Mouse (Mus musculus): ENCODE measurements around the gene Nelfb.

Nelfb gene

GRCm38 (mm10) chr2:25195211-25196156, 15.8 kb downstream of the Nelfb start:
- DNase-seq = peak; percentile 87 to 88

DNA sequence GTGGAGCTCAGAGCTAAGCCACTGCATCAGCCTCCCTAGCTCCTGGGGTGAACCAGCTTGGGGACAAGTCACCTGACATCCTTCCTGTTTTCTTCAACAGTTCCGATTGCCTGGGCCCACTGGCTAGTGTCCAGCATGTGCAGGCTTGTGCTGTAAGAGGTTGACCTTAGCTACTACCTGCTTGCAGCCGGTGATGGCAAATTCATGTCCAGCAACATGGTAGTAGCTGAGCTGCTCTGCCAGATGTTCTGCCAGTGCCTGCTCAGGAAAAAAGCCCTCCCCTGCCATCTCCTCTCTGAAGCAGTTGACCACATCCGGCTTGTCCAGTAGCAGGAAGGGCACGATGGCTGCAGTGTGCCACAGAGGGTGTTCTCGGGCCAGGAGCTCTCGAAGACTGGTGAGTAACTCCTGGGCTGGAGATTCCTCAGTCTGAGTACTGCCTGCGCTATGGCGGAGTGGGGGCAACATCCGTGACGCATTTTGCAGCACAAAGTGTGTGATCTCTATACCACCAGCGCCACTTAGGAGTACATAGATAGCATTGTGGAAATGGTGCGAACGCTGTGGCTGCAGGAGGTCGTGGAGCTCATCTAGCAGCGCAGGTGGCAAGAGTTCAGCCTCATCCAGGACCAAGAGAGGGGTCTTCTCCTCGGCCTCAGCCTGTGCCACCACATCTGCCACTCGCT, 16.7 kb downstream of the Nelfb start:
- DNase-seq = peak; percentile 42 to 46

- no peak for DNase-seq
These were observed 17.3 kb downstream of the Nelfb start for GRCm38 (mm10) chr2:25194006-25194405.

DNA sequence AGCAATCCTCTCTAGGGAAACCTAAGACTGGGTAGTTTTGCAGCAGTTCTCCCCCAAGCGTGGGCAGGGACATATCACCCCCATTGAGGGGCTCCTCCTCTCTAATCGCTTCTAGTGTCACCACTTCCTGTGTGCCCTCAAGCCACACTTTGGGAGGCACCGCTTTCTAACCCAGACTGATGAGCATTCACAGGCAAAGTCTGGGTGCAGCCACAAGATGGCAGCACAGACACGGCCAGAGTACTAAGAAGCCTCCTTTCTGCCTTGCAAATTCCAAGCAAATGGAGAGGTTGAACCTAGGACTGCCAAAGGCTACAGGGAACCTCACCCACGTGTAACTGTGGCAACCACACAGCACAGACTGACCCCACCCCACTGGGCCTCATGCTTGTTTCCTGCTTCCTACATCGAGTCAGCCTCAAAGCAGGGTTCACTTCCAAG, 17.9 kb downstream of the Nelfb start:
- peak; percentile 88 to 91 for DNase-seq

DNA sequence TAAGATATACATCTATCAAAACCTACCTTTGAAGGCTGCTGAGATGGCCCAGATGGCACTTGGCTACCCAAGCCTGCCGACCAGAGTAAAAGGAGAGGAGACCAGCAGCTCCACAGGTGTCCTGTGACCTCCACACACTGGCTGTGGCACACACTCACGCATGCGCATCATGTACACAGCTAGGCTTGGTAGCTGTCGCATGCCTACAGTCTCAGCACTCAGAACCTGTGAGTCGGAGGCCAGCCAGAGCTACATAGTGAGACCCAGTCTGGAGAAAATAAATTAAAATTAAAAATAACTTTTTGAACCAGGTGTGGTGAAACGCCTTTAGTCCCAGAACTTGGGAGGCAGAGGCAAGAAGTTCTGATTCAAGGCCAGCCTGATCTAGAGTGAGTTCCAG, 23.4 kb downstream of the Nelfb start:
- DNase-seq = no peak

DNA sequence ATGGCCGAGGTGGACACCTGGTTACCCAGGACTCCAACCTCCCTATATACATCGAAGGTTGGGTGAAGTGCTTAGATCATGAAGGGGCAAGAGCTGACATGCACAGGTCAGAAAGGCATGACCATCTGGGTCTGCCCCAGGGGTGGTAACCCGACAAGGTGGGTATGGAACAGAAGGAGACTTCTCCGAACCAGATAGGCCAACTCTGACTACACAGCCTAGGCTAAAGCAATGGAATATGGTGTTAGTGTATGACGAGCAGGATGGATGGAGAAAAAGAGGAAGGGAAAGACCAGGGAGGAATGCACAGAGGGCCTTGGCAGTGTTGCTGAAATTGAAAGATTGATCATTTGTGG, 24.7 kb downstream of the Nelfb start:
- DNase-seq = no peak

- peak; percentile 68 to 72 for DNase-seq
These were observed 25.4 kb downstream of the Nelfb start for GRCm38 (mm10) chr2:25185625-25186574.

- DNase-seq = no peak
These were observed 26.8 kb downstream of the Nelfb start for GRCm38 (mm10) chr2:25184496-25184895.

DNA sequence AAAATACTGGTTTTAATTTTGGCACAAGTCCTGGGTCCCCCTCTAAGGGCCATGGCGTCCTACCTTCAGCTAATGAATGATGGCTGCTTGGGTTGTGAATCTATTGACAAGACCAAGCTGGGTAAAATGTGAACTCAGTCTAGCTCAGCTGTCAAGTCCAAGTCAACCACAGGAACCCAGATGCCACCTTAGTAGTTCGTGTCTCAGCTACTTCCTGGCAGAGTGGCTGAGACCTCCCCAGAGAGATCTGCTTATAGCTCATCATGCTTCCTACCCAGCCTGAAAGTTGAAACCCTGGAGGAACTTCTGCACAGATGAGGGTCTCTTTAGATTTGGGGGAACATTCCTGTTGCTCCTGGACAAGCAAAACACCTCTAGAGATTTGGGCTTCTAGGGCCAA, 28.0 kb downstream of the Nelfb start:
- no peak for DNase-seq

DNA sequence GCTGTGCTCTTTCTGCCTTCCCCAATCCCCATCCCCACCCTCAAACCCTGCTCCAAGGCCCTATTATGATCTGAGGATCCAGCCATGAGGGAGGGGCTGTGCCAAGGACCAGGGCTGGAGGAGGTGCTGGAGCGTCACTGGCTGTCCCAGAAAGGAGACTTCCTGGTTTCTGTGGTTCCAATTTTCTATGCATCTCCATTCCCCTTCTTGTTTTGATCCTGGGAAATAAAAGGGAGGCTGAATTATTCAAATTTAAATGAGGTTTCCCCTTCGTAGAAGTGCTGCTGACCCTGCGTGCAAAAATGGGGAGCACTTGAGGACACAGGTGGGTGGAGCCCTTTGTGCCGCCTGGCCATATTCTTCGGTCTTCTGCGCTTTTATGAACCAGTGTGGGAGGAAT, 28.6 kb downstream of the Nelfb start:
- peak in 1 of 2 experiments; percentile 38 for DNase-seq

GRCm38 (mm10) chr2:25181891-25182397, 29.3 kb downstream of the Nelfb start:
- no peak for DNase-seq

DNA sequence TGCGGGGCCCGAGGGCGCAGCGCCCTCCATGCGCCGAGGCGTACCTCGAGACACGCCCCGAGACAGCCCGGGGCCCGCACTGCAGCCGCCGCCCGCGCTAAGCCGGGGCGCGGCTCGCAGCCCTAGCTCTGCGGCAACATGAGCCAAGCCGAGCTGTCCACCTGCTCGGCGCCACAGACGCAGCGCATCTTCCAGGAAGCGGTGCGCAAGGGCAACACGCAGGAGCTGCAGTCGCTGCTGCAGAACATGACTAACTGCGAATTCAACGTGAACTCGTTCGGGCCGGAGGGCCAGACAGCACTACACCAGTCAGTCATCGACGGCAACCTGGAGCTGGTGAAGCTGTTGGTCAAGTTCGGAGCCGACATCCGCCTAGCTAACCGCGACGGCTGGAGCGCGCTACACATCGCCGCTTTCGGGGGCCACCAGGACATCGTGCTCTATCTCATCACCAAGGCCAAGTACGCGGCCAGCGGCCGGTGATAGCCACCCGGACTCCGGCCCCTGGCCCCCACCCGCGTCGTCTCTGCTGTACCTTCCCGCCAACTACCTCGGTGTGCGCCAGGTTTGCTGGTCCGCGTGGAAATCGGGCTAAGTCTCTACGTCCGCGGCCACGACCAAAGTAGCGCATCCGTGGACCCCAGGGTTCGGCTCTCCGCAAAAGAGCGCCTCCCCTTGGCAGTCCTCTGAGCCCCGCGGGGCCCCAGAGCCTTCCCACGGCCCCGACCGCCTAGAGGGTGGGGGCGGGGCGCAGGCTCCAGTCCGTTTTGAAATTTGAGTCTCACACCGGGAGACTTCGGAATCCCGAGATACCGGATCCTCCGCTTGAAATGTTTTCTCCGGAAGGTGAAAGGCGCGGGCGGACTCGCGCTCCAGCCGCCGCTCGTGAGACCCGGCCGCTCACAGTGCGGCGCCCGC, 30.1 kb downstream of the Nelfb start:
- DNase-seq = peak; percentile 63

DNA sequence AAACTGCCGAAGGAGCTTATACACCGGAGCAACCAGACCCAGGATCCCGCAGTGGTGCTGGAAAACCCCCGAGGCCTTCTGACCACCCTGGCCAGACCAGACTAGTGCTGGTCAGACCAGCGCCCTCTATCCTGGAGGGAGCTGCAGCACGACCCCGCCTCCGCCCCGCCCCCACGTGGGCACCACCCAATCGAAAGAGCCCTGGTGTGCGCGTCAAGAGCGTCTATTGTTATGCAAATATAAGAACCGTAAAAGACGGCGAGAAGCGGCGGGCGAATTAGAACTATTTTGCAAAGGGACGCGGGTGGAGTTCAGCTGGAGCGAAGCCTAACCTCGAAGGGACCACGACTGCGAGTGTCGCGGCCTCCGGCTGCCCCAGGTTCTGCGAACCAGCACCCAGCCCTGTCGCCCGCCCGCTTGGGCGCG, 30.8 kb downstream of the Nelfb start, which contains the start of gene Nrarp:
Nrarp (plus strand) TSS at position 281 of the 426 bp plus-strand sequence.
- DNase-seq = peak; percentile 96 to 97

DNA sequence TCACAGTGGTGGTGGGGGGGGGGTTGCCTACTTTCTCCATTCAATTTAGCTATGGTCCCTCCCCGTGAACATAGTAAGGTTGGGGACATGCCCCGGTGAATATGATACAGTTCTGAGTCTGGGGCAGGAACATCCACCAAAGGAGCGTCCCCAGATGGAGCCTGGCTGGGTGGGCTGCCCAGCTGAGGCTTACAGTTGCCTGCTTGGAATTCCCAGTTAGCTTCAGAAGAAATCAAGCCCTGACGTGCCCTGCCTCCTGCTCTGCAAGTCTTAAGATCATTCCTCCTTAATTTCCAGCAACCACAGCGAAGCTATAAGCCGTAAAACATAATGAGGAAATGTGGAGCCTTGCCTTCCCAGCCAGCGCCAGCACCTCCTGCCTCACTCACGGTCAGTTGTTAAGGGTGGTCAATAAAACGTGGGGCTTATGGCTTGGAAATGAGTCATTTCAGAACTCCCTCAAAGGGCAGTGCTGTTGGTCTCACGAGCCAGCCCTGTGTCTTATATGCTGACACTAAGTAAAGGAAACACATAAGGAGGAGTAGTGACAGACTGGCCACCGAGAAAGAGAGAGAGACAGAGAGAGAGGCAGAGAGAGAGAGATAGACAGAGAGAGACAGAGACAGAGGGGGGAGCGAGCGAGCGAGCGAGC, 31.6 kb downstream of the Nelfb start:
- DNase-seq = no peak

- DNase-seq = peak in 1 of 2 experiments; percentile 35
These were observed 32.9 kb downstream of the Nelfb start for GRCm38 (mm10) chr2:25178285-25178972.

DNA sequence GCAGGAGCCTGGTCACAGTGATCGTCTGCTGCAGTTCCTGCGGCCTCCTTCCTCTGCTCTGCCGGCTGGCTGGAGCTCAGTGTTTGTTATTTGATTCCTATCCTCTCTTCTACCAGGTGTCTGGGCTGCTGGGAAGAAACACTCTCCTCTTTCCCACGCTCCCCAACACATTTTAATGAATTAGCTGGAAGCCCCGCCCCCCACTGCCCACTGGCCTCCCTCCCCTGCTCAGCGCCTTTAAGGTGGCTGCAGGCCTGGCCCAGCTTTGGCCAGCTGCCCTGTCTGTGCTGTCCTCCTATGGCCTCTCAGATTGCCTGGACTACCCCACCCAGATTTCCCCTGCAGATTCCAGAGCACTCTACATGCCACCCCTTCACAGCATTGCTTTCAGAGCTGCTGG, 33.6 kb downstream of the Nelfb start:
- peak; percentile 72 to 81 for DNase-seq

GRCm38 (mm10) chr2:25177076-25177475, 34.2 kb downstream of the Nelfb start:
- no peak for DNase-seq

DNA sequence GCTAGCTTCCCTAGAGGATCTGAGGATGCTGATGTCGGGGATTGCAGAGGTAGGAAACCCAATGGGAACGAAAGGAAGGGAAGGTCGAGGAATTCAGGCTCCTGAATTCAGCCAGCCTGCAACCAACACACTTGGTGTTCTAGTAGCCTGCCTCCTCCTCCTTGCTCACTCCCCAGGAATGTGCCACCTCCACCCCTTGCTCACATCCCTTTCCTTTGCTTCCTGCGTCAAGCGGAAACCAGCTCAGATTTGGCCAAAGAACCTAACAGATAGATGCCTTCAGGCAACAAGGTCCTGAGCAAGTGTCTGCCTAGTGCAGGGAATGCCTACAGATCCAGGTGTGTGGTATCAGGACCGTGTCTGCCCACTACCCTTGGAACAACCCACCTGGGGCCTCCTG, 34.7 kb downstream of the Nelfb start:
- DNase-seq = peak; percentile 70 to 71

DNA sequence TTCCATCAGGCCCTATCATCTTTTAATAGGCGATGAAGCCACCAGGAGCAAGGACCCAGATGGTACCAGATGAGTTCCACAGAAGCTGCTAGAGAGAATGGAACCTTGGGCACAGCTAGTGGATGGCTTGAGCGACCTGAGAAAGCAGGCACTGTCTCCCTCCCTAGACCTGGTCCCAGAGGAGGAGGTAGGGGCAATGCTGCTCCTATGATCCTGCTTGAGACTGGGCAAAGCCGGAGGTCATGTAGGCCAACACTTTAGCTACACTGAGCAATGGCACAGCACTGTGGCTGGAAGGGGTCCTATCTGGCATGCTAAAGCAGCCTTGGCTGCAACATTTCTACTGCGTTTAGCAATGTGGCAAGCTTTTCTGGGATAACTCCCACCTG, 35.6 kb downstream of the Nelfb start:
- DNase-seq = no peak
